Mouse (Mus musculus) gastrocnemius, adult 18-20 months (tissue): ENCODE measurements around the gene Vsig8. TPM values are rescaled to one million over a fixed set of nuclear protein-coding genes. Genes with fewer than 3 reads are reported as not detected.

Experiments
- DNase-seq: peaks from one replicate; pipeline ENCODE4 v3.0.0; 2021; ENCODE audit warnings: low spot score
- long read RNA-seq, 2 experiments: library from polyadenylated mRNA; stranded (forward); transcript quantifications; one replicate each; pipeline ENCODE4 v2.0.0; 2021
- total RNA-seq, 2 experiments: library from RNA; stranded (reverse); gene quantifications; 2 replicates each; pipeline ENCODE4 v1.2.3; 2021

Vsig8 gene
- not detected for total RNA-seq
- long read RNA-seq, experiment 1: 0 reads
- long read RNA-seq, experiment 2: 0 reads

GRCm38 (mm10) chr1:172555638-172556037, at the start of gene Vsig8:
Gene Vsig8, plus strand, starts transcription at chr1:172555938.
- no peak for DNase-seq

- DNase-seq: no peak
These were observed 48.7 kb upstream of the Vsig8 start for GRCm38 (mm10) chr1:172507001-172507400.

- DNase-seq: no peak
These were observed 48.0 kb upstream of the Vsig8 start for GRCm38 (mm10) chr1:172507701-172508100.

GRCm38 (mm10) chr1:172508172-172508571, 47.6 kb upstream of the Vsig8 start:
- DNase-seq: no peak

GRCm38 (mm10) chr1:172509235-172509634, 46.5 kb upstream of the Vsig8 start:
- DNase-seq: no peak

GRCm38 (mm10) chr1:172509983-172510382, 45.8 kb upstream of the Vsig8 start:
- no peak for DNase-seq

GRCm38 (mm10) chr1:172510421-172510972, 45.2 kb upstream of the Vsig8 start:
- no peak for DNase-seq

GRCm38 (mm10) chr1:172512962-172513361, 42.8 kb upstream of the Vsig8 start:
- DNase-seq: peak; percentile 56

GRCm38 (mm10) chr1:172513525-172514212, 42.1 kb upstream of the Vsig8 start:
- DNase-seq: peak; percentile 52

- no peak for DNase-seq
These were observed 41.6 kb upstream of the Vsig8 start for GRCm38 (mm10) chr1:172514213-172514529.

- no peak for DNase-seq
These were observed 41.0 kb upstream of the Vsig8 start for GRCm38 (mm10) chr1:172514551-172515268.

- no peak for DNase-seq
These were observed 40.3 kb upstream of the Vsig8 start for GRCm38 (mm10) chr1:172515396-172515795.

- DNase-seq: no peak
These were observed 37.7 kb upstream of the Vsig8 start for GRCm38 (mm10) chr1:172518013-172518412.

GRCm38 (mm10) chr1:172519644-172520043, 36.1 kb upstream of the Vsig8 start:
- DNase-seq: no peak

GRCm38 (mm10) chr1:172520576-172521440, 34.9 kb upstream of the Vsig8 start, which contains the start of gene Cfap45:
Gene Cfap45, plus strand, starts transcription at chr1:172520801.
- DNase-seq: peak; percentile 47

GRCm38 (mm10) chr1:172522524-172522923, 33.2 kb upstream of the Vsig8 start:
- DNase-seq: no peak

- no peak for DNase-seq
These were observed 32.0 kb upstream of the Vsig8 start for GRCm38 (mm10) chr1:172523699-172524101.

GRCm38 (mm10) chr1:172525027-172525764, 30.5 kb upstream of the Vsig8 start:
- peak; percentile 33 for DNase-seq

GRCm38 (mm10) chr1:172525971-172526370, 29.8 kb upstream of the Vsig8 start:
- DNase-seq: no peak

- DNase-seq: no peak
These were observed 29.2 kb upstream of the Vsig8 start for GRCm38 (mm10) chr1:172526380-172527081.
